Mouse (Mus musculus): ENCODE results near the gene Tns2.

Gene Tns2

DNA sequence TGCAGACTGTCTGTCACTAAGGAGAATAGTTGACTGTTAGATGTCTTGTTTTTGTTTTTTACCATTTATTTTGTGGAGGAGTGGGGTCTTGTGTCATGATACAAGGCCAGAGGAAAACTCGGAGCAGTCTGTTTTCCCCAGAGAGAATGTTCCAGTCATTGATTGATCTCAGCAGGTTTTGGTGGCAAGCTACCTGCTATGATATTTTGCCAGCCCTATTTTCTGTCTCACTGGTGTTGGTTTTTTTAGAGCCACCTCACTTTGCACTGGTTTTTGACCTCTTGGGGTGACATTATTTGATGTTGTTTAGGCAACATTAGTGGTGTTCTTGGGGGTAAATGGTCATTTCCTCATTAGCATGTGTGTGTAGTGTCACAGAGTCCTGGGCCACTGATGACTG lies 8.5 kb upstream of the Tns2 start:
- no peak for DNase-seq (ENCODE audit: low read depth, low spot score)

DNA sequence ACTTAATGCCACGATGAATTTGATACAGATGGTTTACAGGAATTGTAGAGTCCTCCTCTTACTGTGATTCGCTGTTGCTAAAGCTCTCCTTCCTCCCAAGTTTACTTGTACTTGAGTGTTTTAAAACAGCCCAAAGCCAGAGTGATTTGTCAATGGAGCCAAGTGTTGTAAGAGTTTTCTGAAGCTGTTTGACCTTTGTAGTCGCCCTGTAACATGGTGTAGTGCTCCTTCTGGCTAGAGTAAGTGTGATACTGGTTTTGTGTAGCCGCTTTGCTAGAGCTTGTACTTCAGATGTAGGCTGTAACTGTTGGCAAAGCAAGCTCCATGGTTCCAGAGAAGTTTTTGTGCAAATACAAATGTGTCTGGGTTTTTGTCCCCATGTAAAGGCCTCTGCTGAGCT lies 8.0 kb upstream of the Tns2 start:
- DNase-seq (ENCODE audit: low read depth, low spot score) = no peak

DNA sequence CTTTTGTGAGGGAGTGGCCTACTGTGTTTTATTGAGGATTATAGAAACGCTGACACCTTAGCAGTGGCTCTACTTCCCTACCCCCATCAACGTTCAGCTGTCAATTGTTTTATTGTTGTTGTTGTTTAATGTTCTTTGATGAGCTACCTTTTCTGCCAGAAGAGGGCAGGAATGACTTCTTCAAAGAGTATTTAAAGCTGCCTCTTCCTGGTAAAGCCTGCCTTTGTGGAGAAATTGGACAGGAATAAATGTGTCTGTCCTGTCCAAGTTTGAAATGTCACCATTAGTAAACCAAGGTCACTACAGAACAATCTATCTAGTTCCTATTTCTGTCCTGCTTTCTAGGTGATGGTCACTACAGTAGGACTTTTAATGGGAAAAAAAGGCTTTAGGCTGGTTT lies 6.1 kb upstream of the Tns2 start:
- no peak for DNase-seq (ENCODE audit: low read depth, low spot score)

DNA sequence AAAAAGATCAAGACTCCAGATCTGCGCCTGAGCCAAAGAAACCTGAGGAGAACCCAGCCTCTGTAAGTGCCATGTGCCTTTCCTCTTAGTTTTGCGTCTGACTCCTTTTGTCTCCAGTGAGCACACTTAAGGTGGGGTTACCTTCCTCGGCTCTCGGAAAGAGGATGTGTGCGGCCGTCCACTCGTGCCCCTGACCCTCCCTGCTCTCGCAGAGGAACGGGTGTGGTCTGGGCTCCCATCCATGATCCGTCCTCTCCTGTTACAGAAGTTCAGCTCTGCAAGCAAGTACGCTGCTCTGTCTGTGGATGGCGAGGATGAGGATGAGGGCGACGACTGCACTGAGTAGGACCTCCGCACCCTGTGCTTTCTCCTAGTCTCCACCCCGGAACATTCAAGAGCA lies 5.2 kb upstream of the Tns2 start:
- no peak for DNase-seq (ENCODE audit: low read depth, low spot score)

DNA sequence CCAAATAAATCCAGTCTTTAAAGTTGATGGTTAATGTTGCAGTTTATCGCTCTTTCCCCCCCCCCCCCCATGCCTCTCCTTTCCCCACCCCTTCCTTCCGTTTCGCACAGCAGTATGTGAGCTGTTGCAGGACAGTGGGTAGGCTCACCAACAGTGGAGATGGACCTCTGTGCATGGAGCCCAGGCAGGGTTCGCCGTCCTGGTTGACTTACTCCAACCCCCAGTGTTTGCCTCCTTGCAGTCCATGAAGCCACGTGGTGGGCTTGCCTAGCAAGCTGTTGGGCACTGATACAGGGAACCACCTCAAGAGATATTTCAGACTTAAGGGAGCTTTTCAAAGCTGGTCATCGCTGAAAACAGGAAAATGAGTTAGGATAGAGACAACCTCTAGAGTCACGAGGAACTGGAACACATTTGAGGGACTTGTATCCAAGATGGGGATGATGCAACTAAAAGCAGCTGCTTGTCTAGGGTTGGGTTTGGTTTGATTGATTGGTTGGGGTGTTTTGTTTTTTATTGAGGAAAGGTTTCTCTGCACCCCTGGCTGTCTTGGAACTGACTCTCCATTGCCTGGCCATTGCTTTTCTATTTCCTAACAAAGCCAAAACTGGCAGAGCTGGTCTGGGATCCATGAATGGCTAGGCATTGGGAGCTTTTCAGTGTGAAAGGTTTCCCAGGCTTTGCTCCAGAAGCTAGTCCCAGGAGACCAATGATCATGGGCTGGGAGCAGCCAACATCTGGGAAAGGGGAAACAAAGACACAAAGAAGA lies 2.9 kb upstream of the Tns2 start:
- DNase-seq (ENCODE audit: low read depth, low spot score) = no peak

DNA sequence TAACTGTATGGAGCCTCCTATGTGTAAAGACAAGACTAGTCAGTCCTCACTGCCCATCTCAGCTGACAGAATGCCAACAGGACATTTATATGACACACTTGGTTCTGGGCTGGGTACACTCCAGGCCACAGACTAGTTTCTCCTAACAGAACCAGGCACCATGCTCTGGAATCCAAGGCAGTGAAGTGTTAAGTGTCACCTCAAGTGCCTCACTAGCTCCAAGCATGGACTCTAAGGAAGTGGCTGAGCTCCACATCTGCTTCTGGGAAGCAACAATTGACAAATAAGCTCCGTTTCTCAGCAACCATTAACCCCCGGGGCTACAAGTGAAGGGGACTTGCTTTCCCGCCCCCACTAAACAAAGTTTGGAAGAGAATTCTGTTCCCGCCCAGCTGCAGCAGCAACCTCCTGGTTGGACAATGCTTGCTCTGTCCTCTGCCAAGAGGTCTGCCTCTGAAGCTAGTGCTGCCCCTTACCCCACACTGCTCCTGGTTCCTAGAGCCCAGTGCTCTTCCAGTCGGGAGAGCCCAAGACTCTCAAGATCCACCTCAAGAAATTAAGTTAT lies 2.1 kb upstream of the Tns2 start:
- peak; percentile 63 for DNase-seq (ENCODE audit: low read depth, low spot score)

DNA sequence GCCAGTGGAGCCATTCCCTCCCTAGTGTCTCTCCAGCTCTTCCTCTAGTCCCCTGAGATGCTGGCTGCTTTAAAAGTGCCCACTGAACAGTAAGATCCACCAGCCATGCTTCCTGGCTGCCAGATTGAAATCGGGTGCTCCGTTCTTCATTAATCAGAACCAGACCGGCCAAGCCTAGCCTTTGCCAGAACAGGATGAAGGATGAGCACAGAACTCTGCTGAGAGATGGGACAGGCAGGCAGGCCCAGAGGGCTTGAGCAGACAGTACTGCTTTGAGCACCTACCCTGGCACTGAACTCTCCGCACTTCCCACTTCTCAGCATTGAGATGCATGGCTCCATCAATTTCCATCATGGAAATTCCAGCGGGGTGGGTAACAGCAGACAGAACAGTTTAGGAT lies 953 bp upstream of the Tns2 start:
- no peak for DNase-seq (ENCODE audit: low read depth, low spot score)

DNA sequence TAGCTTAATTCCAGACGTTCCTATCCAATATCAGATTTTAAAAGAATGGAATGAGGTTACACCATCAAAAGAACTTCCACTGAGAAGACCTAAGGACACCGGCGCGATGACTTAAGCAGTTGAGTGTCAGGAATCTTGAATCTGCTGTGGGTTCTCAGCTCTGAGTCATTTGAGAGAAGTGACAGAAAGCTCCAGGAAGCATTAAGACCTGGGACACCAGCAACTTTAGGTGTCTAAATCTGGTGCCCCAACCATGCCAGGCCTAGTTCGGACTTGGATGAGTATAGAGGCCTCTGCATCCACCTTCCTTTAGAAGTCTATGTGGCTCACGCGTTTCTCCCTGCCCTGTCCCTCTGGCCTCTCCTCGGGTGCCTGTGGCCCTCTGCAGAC lies 447 bp upstream of the Tns2 start:
- DNase-seq (ENCODE audit: low read depth, low spot score) = no peak

DNA sequence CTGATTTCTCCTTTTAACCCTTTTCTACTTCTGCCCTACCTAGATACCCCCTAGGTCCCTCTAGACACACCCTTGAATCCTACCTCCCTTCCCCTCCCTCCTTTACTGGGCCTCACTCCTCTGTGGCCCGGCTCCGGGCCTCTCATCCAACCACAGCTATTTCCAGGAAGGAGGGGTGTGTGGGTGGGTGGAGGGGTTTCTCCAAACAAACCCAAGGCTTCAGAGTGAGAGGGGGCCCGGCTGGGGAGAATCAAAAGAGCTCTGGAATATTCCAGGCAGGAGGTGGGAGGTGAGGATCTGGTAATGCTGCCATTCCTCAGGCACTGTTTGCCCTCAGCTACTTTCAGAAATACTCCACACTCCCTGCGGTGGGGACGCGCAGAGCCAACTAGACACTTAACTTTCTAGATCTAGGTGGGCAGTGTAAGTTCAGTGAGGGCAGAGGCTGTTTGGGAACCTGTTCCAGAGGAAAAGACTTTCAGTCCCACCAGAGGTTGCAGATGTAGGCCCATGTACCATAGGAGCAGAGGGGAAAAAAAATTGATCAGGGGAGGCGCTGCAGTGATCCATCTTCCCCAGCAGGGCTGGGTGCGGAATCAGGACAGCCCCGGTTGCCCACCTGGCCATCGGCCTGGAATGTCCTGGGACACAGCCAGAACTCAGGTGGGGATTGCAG lies 921 bp downstream of the Tns2 start:
- DNase-seq (ENCODE audit: low read depth, low spot score) = no peak

DNA sequence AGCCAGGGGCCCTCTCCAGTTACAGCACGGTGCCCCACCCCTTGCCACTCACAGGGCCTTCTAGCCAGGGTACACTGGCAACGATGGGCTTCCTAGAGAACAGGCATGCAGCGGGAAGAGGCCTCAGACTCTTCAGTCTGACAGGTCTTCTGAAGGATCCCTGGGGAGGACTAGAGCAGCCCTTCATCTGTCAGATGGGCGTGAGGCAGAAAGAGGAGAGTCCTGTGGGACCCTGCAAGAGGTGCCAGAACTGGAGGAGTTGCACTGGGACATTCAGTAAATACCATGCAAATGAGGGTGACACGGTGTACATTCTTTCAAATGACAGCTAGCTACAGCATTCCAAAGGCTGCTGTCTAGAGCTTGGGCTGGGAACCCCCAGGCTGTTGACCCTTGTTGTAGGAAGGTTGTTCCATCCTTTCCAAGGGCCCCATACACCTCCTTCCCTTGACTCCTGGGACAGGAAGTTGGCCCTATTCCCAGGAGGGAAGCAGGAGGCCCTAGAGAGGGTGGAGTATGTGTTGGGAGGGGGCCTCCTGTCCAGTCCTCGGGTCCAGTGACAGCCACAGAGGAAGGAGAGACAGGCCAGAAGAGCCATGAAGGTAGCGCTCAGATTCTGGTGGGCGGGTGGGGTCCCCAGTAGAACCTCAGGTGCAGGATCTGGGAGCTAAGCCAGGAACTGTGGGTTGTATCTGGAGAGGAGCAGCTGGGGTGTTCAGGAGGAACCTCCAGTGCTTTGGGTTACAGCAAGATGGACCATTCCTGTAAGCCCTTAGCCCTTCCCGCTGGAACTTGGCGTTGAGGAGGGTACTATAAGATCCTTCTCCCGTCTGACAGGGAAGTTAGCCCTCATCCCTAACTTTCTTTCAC lies 1.7 kb downstream of the Tns2 start:
- no peak for DNase-seq (ENCODE audit: low read depth, low spot score)

DNA sequence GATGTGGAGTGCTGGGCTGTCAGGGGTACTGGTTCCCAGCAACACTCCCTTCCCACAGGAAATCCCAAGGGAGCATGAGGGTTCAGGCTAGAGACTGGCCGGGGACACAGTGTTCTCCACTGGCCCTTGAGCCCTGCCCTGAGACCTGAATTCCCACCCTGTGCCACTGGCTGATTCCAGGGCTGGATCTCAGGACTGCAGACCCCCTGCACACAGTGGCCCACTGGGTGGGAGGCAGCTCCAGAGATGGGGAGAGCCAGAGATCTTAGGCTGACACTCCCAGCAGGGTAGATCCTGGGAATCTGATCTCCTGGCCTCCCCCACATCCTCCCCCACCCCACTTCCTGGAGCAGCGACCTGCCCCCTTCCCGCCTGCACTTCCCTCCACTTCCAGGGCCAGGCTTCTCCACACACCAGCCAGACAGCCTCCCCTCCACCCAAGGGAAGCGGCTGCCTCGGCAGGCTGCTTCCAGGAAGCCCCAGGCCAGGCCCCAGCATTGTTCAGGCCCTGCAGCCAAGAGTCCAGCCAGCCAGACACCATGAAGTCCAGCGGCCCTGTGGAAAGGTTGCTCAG lies 2.4 kb downstream of the Tns2 start:
- no peak for DNase-seq (ENCODE audit: low read depth, low spot score)

DNA sequence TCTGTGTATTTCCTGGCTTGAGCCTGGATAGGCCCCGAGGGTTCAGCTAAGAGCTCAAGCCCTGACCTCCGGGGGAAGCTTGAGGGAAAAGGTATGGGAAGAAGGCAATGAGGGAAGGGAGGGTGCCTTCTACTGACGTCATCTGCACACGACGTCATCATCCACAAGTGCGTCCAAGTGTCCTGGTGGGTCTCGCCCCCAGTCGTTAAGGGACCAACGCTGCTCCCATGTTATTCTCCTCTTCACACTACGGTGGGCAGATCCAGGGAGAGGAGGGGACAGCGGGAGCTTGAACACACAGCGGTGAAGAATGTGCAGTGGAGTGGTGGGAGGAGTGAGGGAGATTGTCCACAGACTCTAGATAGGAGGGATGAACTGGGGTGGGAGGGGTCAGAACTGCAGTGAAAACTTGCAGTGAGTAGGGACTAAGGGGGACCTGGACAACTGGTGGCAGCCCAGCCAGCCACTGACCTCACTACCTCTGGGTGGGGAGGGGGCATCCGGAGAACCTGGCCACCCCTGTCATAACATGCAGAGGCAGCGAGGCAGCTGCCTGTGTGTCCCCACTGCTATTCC lies 3.2 kb downstream of the Tns2 start:
- DNase-seq (ENCODE audit: low read depth, low spot score) = no peak

DNA sequence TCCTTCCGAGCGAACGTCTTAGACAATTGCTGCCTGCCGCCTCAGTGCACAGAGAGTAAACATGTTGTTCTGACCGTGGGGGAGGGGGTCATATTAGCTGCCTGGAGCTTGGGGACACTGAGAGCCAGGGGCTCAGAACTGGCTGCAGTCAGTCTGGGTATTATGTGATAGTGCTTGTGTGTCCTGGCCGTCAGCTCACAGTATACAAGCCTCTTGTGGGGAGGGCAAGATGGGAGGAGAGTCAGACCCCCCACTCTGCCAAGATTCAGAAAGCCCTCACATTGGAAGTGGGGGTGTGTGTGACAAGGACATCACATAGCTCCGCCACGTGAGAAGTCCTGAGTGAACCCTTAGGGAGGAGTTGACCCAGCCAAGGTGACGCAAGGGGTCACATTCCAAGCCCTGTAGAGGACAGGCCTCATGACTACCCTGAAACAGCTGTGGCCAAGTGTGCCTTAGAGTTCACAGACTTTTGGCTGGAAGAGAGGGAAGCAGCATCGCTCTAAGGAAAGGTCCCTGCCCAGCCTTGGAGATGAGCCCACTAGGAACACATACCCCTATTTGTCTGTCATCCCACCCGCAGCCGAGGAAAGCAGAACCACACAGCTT lies 3.8 kb downstream of the Tns2 start:
- no peak for DNase-seq (ENCODE audit: low read depth, low spot score)

DNA sequence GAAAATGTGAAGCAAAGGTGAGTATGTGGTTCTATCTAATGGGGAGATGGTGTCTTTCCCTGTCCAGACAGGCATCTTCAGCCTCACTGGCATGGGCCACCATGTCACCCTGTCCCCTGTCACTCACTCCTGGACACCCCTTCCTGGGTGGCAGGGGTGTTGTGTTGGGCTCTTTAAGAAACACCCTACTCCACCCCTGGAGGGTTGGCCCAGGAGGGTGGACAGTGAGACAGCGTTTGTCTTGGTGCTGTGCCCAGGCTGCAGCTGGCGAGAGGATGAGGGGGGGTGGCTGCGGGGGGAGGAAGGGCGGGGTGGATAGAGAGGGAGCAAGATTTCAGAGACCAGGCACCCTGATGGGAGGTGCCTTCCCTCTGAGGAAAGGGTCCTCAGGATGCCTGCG lies 5.1 kb downstream of the Tns2 start:
- DNase-seq (ENCODE audit: low read depth, low spot score) = no peak

DNA sequence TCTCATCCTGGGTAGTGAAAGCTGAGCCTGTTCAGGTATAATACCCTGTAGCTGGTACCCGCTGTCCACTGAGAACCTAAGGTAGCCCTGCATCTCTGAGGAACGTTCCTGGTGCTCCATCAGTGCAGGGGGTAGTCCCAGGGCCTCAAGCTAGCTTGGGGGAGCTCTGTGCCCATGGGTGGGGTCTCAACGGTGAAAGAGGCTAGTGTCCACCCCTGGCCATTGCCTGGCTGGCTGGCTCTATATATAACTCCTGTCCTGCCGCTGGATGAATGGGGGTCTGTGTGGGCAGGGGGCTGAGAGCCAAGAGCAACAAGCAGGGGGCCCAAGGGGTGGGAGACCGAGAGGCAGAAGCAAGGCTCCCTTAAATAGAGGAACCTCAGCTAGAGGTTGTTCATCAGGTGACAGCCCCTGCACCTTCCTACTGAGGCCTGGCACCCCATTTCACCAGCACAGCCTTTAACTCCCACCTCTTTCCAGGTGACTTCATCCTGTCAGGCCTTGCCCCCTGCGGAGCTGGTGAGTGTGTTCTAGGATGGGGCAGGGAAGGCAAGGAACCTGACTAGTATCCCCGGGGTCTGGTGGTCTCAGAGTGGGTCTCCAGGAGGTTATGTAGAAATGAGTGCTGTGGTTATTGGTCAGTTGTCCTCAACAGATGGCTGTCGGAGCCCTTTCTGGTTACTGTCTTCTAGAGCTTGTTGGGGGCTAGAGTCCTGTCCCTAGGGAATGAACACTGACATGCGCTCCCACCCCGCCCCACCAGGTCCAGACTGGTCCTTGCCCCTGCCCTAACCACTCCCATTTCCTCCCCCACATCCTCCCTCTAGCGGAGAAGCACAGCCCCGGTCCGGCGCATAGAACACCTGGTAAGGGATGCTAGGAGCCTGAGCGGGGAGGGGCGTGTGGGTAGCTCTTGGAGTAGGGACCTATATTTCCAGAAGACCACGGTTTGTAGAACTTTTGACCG lies 5.8 kb downstream of the Tns2 start:
- no peak for DNase-seq (ENCODE audit: low read depth, low spot score)

DNA sequence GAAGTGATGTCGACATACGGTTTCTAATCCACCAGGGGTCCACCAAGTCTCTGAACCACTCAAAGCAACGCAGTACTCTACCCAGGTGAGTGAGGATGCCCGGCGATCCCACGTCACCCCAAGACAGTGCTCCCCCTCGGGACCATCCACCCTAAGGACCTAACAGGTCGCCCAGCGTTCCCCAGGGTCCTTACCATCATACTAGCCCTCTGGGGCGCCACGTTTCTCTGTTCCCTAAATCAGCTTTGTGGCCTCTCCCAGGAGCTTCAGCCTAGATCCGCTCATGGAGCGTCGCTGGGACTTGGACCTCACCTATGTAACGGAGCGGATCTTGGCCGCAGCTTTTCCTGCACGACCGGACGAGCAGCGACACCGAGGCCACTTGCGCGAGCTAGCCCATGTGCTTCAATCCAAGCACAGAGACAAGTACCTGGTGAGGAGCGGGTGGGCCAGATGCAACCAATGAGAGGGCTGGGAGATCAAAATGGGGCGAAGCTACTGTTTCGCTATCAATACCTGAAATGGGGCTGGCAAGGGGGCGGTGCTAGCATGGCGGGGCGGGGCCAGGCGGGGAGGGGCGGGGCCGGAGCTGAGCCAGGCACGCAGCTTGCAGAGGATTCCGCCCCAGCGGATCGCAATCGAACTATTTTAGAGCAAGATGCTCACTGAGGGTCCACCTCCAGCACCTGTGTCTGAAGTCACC lies 6.7 kb downstream of the Tns2 start:
- no peak for DNase-seq (ENCODE audit: low read depth, low spot score)

DNA sequence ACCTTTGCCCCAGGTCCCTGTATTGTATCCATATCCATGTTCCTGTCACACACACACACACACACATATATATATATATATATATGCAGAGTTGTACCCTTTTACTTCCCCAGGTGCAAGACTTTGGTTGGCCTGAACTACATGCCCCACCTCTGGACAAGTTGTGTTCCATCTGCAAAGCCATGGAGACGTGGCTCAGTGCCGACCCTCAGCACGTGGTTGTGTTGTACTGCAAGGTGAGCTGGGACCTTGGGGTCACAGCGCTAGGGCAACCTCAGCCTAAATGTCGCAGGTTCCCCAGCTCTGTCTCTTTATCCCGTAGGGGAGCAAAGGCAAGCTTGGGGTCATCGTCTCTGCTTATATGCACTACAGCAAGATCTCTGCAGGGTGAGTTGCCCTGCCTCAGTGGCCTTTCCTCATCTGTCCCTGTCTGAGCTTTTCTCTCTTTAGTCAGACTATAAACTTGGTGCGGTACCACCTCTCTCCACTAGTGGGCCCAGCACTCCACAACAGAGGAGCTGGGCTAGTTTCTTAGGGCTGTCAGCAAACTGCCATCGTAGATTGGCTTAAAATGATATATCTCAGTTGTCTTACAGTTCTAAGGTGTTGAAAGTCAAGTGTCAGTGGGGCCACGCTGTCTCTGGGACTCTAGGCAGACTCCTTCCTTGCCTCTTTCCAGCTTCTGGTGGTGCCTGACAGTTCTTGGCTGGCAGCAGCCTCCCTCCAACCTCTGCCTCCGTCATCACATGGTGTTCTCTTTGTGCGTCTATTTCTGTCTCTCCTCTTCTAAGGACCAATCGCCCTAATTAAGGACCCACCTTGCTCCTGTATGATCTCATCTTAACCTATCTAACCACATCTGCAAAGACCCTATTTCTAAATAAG lies 7.7 kb downstream of the Tns2 start:
- peak; percentile 66 for DNase-seq (ENCODE audit: low read depth, low spot score)
